ENCODE assay signal across 28 mouse cellular contexts in the genomic region with DNA sequence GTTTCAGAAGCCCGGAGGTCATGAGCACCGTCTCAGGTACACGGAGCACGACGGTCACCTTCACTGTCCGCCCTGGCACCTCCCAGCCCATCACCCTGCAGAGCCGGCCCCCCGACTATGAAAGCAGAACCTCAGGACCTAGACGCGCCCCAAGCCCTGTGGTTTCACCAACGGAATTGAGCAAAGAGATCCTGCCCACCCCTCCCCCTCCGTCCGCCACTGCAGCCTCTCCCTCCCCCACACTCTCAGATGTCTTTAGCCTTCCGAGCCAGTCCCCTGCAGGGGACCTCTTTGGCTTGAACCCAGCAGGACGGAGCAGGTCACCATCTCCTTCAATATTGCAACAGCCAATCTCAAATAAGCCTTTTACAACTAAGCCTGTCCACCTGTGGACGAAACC. TPM values are rescaled to one million over a fixed set of nuclear protein-coding genes. Genes with fewer than 3 reads are reported as not detected.
DNase-seq lines count a peak whose midpoint lies in the region; ATAC-seq and TF ChIP-seq lines count a peak whose summit lies in the region.
"Had no signal": no experiment of that assay in that cellular context is flagged by ENCODE, and none has a peak within 500 bp of the region (broad histone marks: within the 10 kb centered on the region; RNA-seq: fewer than 3 reads in every experiment).

No protein-coding gene starts in this region.

- peak; percentile 57 to 59 for DNase-seq in cerebellum, postnatal 10 days
- DNase-seq in cerebellum, adult 2 months, result no peak
- DNase-seq in hindbrain, embryonic 10.5 days (ENCODE audit: low spot score), result no peak
- no peak for DNase-seq in left cerebral cortex, adult 2 months (ENCODE audit: extremely low spot score in 1 of 2, low spot score in 2 of 2)
- no peak for DNase-seq in left cerebral cortex, postnatal 36 days (ENCODE audit: low spot score in 2 of 2)
- DNase-seq in retina, embryonic 14.5 days (ENCODE audit: low spot score), result no peak
- DNase-seq: adrenal gland, adult 8-10 months; cerebellum, adult 9-11 months; gastrocnemius, postnatal 10 days; heart, postnatal 14 days; kidney, postnatal 4 days; liver, embryonic 13.5 days; lung, adult 18-20 months; lung, postnatal 4 days; right cerebral cortex, adult 18-20 months; right cerebral cortex, postnatal 4 days; thymus, adult 18-20 months; thymus, postnatal 36 days had no signal

- TF ChIP-seq POLR2A in cerebellum, adult 2 months (IDR thresholded peaks at IDR 0.05; ENCODE audit: borderline replicate concordance, insufficient read depth, low read length), result no peak

- no peak overlapping the region for H3K9ac ChIP-seq in hindbrain, embryonic 12.5 days
- H3K9ac ChIP-seq: forebrain, embryonic 12.5 days; limb, embryonic 15.5 days; liver, embryonic 13.5 days; midbrain, embryonic 15.5 days had no signal

- no peaks in the 10 kb centered on the region for H3K27me3 ChIP-seq in cerebellum, adult 2 months (ENCODE audit: control insufficient read depth, insufficient read depth, low read length)
- H3K27me3 ChIP-seq in hindbrain, embryonic 10.5 days (ENCODE audit: insufficient read depth, poor library complexity, severe bottlenecking), result no peaks in the 10 kb centered on the region
- H3K27me3 ChIP-seq in hindbrain, embryonic 12.5 days, result no peaks in the 10 kb centered on the region
- H3K27me3 ChIP-seq: forebrain, embryonic 12.5 days; limb, embryonic 15.5 days; midbrain, embryonic 15.5 days had no signal

- WGBS in cerebellum, adult 2 months, result 57% methylated on average over 16 of the region's 16 CpGs
- WGBS in hindbrain, embryonic 10.5 days, result 22% methylated on average over 16 of the region's 16 CpGs
- WGBS in hindbrain, embryonic 12.5 days, result 28% methylated on average over 16 of the region's 16 CpGs

- H3K9me3 ChIP-seq in hindbrain, embryonic 10.5 days, result no peaks in the 10 kb centered on the region
- H3K9me3 ChIP-seq in hindbrain, embryonic 12.5 days (replicated peaks), result no peaks in the 10 kb centered on the region
- H3K9me3 ChIP-seq: forebrain, embryonic 12.5 days; limb, embryonic 15.5 days; liver, embryonic 13.5 days; midbrain, embryonic 15.5 days had no signal

- peaks cover 12% of the 10 kb centered on the region for H3K4me1 ChIP-seq in cerebellum, adult 2 months (ENCODE audit: control insufficient read depth, insufficient read depth, low read length)
- H3K4me1 ChIP-seq in hindbrain, embryonic 10.5 days (replicated peaks), result peaks cover 58% of the 10 kb centered on the region
- peaks cover 27% of the 10 kb centered on the region for H3K4me1 ChIP-seq in hindbrain, embryonic 12.5 days

- TF ChIP-seq CTCF in cerebellum, adult 2 months (IDR thresholded peaks at IDR 0.05; ENCODE audit: borderline replicate concordance, insufficient read depth, low read depth, low read length), result no peak
- TF ChIP-seq CTCF in left cerebral cortex, adult 2 months (IDR thresholded peaks at IDR 0.05), result no peak

- no peak overlapping the region for H3K27ac ChIP-seq in cerebellum, adult 2 months (ENCODE audit: insufficient read depth, low read length)
- H3K27ac ChIP-seq in hindbrain, embryonic 10.5 days, result 0 out of 2 replicates have a peak overlapping the region, but pooled peaks have one; percentile 35
- H3K27ac ChIP-seq in hindbrain, embryonic 12.5 days, result no peak overlapping the region
- peak overlapping the region; percentile 1; the same call in 1 of the 2 replicates for H3K27ac ChIP-seq in left cerebral cortex, adult 2 months
- H3K27ac ChIP-seq: forebrain, embryonic 12.5 days; limb, embryonic 15.5 days; liver, embryonic 13.5 days; midbrain, embryonic 15.5 days; stomach, postnatal 0 days had no signal

- ATAC-seq in hindbrain, embryonic 12.5 days (ENCODE audit: low FRiP score), result no peak
- ATAC-seq in megakaryocyte progenitor cell, adult 5-6 weeks (replicated peaks; ENCODE audit: poor library complexity), result peak; percentile 61
- ATAC-seq: activated CD4-positive, CD25-positive, alpha-beta regulatory T cell, adult 4 months; intestine, postnatal 0 days; lung, postnatal 0 days; midbrain, embryonic 15.5 days had no signal

- H3K4me3 ChIP-seq in cerebellum, adult 2 months (replicated peaks; ENCODE audit: insufficient read depth, low read depth, low read length), result no peak overlapping the region
- H3K4me3 ChIP-seq in hindbrain, embryonic 10.5 days, result no peak overlapping the region
- no peak overlapping the region for H3K4me3 ChIP-seq in hindbrain, embryonic 12.5 days
- H3K4me3 ChIP-seq in left cerebral cortex, adult 2 months, result no peak overlapping the region
- H3K4me3 ChIP-seq: erythroblast, embryonic 14.5 days; forebrain, embryonic 12.5 days; limb, embryonic 15.5 days; liver, embryonic 13.5 days; midbrain, embryonic 15.5 days had no signal

- no peaks in the 10 kb centered on the region for H3K36me3 ChIP-seq in hindbrain, embryonic 10.5 days
- no peaks in the 10 kb centered on the region for H3K36me3 ChIP-seq in hindbrain, embryonic 12.5 days
- H3K36me3 ChIP-seq: forebrain, embryonic 12.5 days; limb, embryonic 15.5 days; liver, embryonic 13.5 days; midbrain, embryonic 15.5 days had no signal

- intact Hi-C loops in left cerebral cortex, adult 2 months (cut with DNase I), result no loop called here
- intact Hi-C loops in left cerebral cortex, postnatal 36 days (cut with DNase I), result no loop called here

- H3K4me2 ChIP-seq in hindbrain, embryonic 12.5 days (replicated peaks), result no peak overlapping the region
- H3K4me2 ChIP-seq: forebrain, embryonic 12.5 days; limb, embryonic 15.5 days; liver, embryonic 13.5 days; midbrain, embryonic 15.5 days had no signal

RNA-seq across cellular contexts. Expression of gene Cttn, which starts 50.3 kb away (rescaled TPM):
- polyA plus RNA-seq in cerebellum, adult 2 months (2012; rRNA removed), result 119 and 131 TPM in 2 replicates
- polyA plus RNA-seq in hindbrain, embryonic 10.5 days (2016; fragmentation: Nextera tagmentation; extraction: Ambion mirVana), result 205 and 210 TPM in 2 replicates
- polyA plus RNA-seq in hindbrain, embryonic 12.5 days (2016; fragmentation: Nextera tagmentation; extraction: Ambion mirVana), result 198 and 213 TPM in 2 replicates
- total RNA-seq in left cerebral cortex, adult 2 months (2021), result 100 to 1,000 TPM; 103 to 107 TPM
- total RNA-seq in left cerebral cortex, postnatal 36 days (2021), result 100 to 1,000 TPM; 111 to 112 TPM
- total RNA-seq in megakaryocyte progenitor cell, adult 5-6 weeks (2015), result 0.73 and 3.1 TPM in 2 replicates
- total RNA-seq in megakaryocyte progenitor cell, adult 5-6 weeks (2017), result 7.9 and 13.0 TPM in 2 replicates

Comparison
In these comparisons a context has a peak if more than half of its experiments do, and no peak if none do; other contexts are left out.
1. DNase-seq: peak in cerebellum, postnatal 10 days (2 of 2); none in cerebellum, adult 2 months (0 of 2), hindbrain, embryonic 10.5 days (single experiment), left cerebral cortex, adult 2 months (0 of 2), left cerebral cortex, postnatal 36 days (0 of 2) and retina, embryonic 14.5 days (single experiment).
2. H3K27ac ChIP-seq: peak in hindbrain, embryonic 10.5 days (single experiment) and left cerebral cortex, adult 2 months (single experiment); none in cerebellum, adult 2 months (single experiment) and hindbrain, embryonic 12.5 days (single experiment).
3. RNA of gene Cttn, which starts 50.3 kb away (total RNA-seq): 111 to 112 TPM in left cerebral cortex, postnatal 36 days and 103 to 107 TPM in left cerebral cortex, adult 2 months; 0.73 to 13.0 TPM in megakaryocyte progenitor cell, adult 5-6 weeks; every median in the first group is over 4 times any median in the second.